Mouse (Mus musculus) lung, postnatal 0 days (tissue): ENCODE data around the gene Cxcr1. TPM values are rescaled to one million over a fixed set of nuclear protein-coding genes. Genes with fewer than 3 reads are reported as not detected.
A peak's percentile ranks its signal among the peaks of the same experiment; 100 is the strongest.

ENCODE experiments used
- ATAC-seq: fragments of 200-750 bp; cut with Nextera tagmentation; 2 replicates; pipeline ENCODE4 v1.8.0; 2017; ENCODE audit warnings: moderate library complexity
- DNase-seq: peaks from one replicate; pipeline ENCODE4 v3.0.0-alpha.2; 2016; ENCODE audit warnings: low spot score
- H3K27ac ChIP-seq: fragments of 300-500 bp; sonication (generic); 2 replicates; pipeline ENCODE4 v1.5.1; 2014; ENCODE audit warnings: antibody characterized with exemption, mild to moderate bottlenecking, low read length, mixed read lengths
- H3K27me3 ChIP-seq: fragments of 300-500 bp; sonication (generic); replicated peaks from 2 replicates; pipeline ENCODE4 v1.6.1; 2014; ENCODE audit warnings: low read length, mixed read lengths; ENCODE audit not compliant: insufficient read depth
- H3K36me3 ChIP-seq: fragments of 300-500 bp; sonication (generic); 2 replicates; pipeline ENCODE4 v1.6.1; 2014; ENCODE audit warnings: low read length, mixed read lengths; ENCODE audit not compliant: insufficient read depth
- H3K4me1 ChIP-seq: fragments of 300-500 bp; sonication (generic); 2 replicates; pipeline ENCODE4 v1.6.1; 2014; ENCODE audit warnings: antibody characterized with exemption, low read depth, low read length, mixed read lengths; ENCODE audit not compliant: insufficient read depth
- H3K4me2 ChIP-seq: fragments of 300-500 bp; sonication (generic); replicated peaks from 2 replicates; pipeline ENCODE4 v1.6.1; 2014; ENCODE audit warnings: low read depth, mild to moderate bottlenecking, low read length, moderate library complexity, mixed read lengths
- H3K4me3 ChIP-seq: fragments of 300-500 bp; sonication (generic); 2 replicates; pipeline ENCODE4 v1.5.1; 2014; ENCODE audit warnings: low read depth, low read length
- H3K9ac ChIP-seq: fragments of 300-500 bp; sonication (generic); replicated peaks from 2 replicates; pipeline ENCODE4 v1.6.1; 2014; ENCODE audit warnings: low read depth, mild to moderate bottlenecking
- H3K9me3 ChIP-seq: fragments of 300-500 bp; sonication (generic); 2 replicates; pipeline ENCODE4 v1.6.1; 2016; ENCODE audit warnings: low read length, mixed read lengths
- CTCF ChIP-seq: IDR thresholded peaks from 2 replicates; pipeline ENCODE4 v1.5.1; 2016; ENCODE audit warnings: antibody characterized with exemption, mild to moderate bottlenecking
- EP300 ChIP-seq: IDR thresholded peaks from 2 replicates; pipeline ENCODE4 v1.6.1; 2016; ENCODE audit warnings: antibody characterized with exemption, mild to moderate bottlenecking, control low read depth
- WGBS: fragments of 180-500 bp; shearing (Covaris S2); extraction: QIAGEN DNeasy Blood & Tissue Kit; methylation state at CpG from one replicate; pipeline ENCODE4 v1.1.7; 2014; 5-methylcytosine and 5-hydroxymethylcytosine counted together
- polyA plus RNA-seq: library from polyadenylated mRNA; unstranded; fragments of >200 nt; fragmentation: Nextera tagmentation; extraction: Ambion mirVana; gene quantifications from 2 replicates; pipeline ENCODE4 v1.2.1, GENCODE M21; 2015

The Cxcr1 gene
- polyA plus RNA-seq, 1 experiment from 2014 or later: not detected

- no peaks in the 10 kb centered on the region for H3K36me3 ChIP-seq
- H3K4me2 ChIP-seq: peak overlapping the region; percentile 80
- H3K4me3 ChIP-seq: peak overlapping the region; percentile 95
- H3K27ac ChIP-seq: peak overlapping the region; percentile 96; the same call in 1 of the 2 replicates
- TF ChIP-seq EP300: no peak
- no peak for TF ChIP-seq CTCF
- H3K4me1 ChIP-seq: peaks cover 16% of the 10 kb centered on the region; the same call in 1 of the 2 replicates
- H3K9me3 ChIP-seq: no peaks in the 10 kb centered on the region
- ATAC-seq (no peak), DNase-seq (peak; percentile 35)
- H3K9ac ChIP-seq: peak overlapping the region; percentile 97; the same call in 1 of the 2 replicates
- WGBS: 16% methylated on average over 5 of the region's 5 CpGs
- no peaks in the 10 kb centered on the region for H3K27me3 ChIP-seq
Measured at GRCm38 (mm10) chr1:74237671-74238070, 43.2 kb upstream of the Cxcr1 start.

GRCm38 (mm10) chr1:74236590-74237317 is 42.3 kb upstream of the Cxcr1 start:
- peak overlapping the region; percentile 95 for H3K4me3 ChIP-seq
- peak overlapping the region; percentile 96 for H3K27ac ChIP-seq
- H3K9ac ChIP-seq: peak overlapping the region; percentile 97
- TF ChIP-seq EP300 (no peak), CTCF (peak; percentile 21)
- H3K4me2 ChIP-seq: peak overlapping the region; percentile 80
- H3K4me1 ChIP-seq: peaks cover 16% of the 10 kb centered on the region; the same call in 1 of the 2 replicates
- peak; percentile 68 for DNase-seq
- H3K36me3 ChIP-seq: no peaks in the 10 kb centered on the region
- H3K9me3 ChIP-seq: no peaks in the 10 kb centered on the region
- ATAC-seq: peak; percentile 54
- no peaks in the 10 kb centered on the region for H3K27me3 ChIP-seq
- WGBS: 0% methylated on average over 36 of the region's 57 CpGs

DNA sequence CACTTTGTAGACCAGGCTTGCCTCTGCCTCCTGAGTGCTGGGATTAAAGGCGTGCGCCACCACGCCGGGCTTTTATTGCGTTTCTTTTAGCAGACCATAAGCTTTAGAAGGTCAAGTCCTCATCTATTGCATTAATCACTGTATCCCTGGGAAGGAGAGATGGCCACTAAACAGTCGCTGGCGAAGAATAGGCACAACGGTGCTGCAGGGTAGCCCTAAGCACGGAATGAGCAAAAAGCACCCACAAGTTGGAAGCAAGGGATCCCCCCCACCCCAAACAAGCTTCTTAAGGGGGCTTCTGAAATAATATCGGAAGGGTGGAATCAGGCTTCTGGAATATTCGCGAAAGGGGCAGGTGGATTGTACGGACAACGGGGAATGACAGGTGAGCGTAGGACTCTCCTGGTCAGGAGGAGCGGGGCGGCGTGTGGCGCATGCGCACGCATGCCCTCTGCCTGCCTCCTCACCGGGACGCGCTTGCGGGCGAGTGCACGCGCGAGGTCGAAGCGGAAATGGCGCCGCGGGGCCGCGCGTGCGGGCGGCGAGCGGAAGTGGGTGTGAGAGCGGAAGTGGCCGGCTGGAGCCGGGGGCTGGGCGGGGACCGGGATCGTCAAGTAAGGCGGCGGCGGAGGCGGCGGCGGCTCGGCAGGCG is 41.6 kb upstream of the Cxcr1 start, which contains the start of gene Arpc2:
Gene Arpc2, plus strand, starts transcription at position 147 of the 652 bp plus-strand sequence.
- no peaks in the 10 kb centered on the region for H3K27me3 ChIP-seq
- TF ChIP-seq CTCF: no peak
- no peak for TF ChIP-seq EP300
- H3K4me1 ChIP-seq: peaks cover 14% of the 10 kb centered on the region; the same call in 1 of the 2 replicates
- DNase-seq (peak; percentile 98), ATAC-seq (peak; percentile 95)
- H3K9ac ChIP-seq: peak within 1 kb of the TSS; percentile 97
- no peaks in the 10 kb centered on the region for H3K9me3 ChIP-seq
- peak within 1 kb of the TSS; percentile 80 for H3K4me2 ChIP-seq
- H3K27ac ChIP-seq: peak within 1 kb of the TSS; percentile 96
- peak within 1 kb of the TSS; percentile 95 for H3K4me3 ChIP-seq
- no peaks in the 10 kb centered on the region for H3K36me3 ChIP-seq
- WGBS: 6% methylated on average over 42 of the region's 55 CpGs

DNA sequence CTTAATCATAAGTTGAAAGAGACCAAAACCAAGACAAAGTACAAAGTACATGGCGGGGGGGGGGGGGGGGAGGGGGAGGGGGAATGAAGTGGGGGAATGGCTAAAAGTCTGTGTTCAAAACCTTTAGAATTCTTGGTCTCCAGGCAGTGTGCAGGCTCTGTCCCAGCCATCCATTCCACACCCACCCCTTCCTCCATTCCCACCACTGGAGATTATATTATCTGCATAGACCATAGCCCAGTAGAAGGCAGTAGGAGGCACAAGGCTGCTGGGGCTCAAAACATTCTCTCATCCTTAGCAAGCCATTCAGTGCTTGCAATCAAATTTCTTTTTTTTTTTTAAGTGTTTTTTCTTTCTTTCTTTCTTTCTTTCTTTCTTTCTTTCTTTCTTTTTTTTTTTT is 36.6 kb upstream of the Cxcr1 start:
- H3K27me3 ChIP-seq: no peaks in the 10 kb centered on the region
- no peak overlapping the region for H3K27ac ChIP-seq
- DNase-seq (no peak), ATAC-seq (no peak)
- no peak overlapping the region for H3K9ac ChIP-seq
- H3K36me3 ChIP-seq: no peaks in the 10 kb centered on the region
- no peaks in the 10 kb centered on the region for H3K4me1 ChIP-seq
- TF ChIP-seq CTCF (no peak), EP300 (no peak)
- no peaks in the 10 kb centered on the region for H3K9me3 ChIP-seq
- no peak overlapping the region for H3K4me2 ChIP-seq
- 60% methylated on average over 1 of the region's 1 CpGs for WGBS
- H3K4me3 ChIP-seq: no peak overlapping the region

GRCm38 (mm10) chr1:74229942-74230341 is 35.5 kb upstream of the Cxcr1 start:
- Histone ChIP-seq H3K9ac (no peak overlapping the region), H3K4me3 (no peak overlapping the region), H3K9me3 (no peaks in the 10 kb centered on the region), H3K27me3 (no peaks in the 10 kb centered on the region), H3K27ac (no peak overlapping the region), H3K4me1 (no peaks in the 10 kb centered on the region), H3K36me3 (no peaks in the 10 kb centered on the region), H3K4me2 (no peak overlapping the region)
- no peak for TF ChIP-seq EP300
- no peak for DNase-seq
- WGBS: 32% methylated on average over 2 of the region's 2 CpGs
- ATAC-seq: no peak

DNA sequence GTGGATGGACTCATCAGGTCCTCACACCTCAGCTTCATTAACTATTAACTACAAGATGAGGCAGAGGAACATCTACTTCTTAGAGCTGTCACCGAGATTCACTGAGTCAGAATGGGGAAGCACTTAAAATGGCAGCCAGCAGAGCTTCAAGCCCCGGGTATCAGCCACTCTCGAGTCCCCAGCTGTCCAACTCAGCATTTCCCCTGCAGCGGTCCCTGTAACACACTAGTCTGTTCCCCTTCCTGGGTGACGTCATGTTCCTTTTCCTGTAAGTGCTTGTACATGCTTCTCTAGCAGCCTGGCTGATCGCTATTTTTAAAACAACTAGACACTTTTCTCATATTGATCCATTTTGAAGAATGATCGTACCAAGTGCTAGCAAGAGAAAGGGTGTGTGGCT is 32.9 kb upstream of the Cxcr1 start:
- no peak overlapping the region for H3K4me2 ChIP-seq
- H3K27ac ChIP-seq: no peak overlapping the region
- no peak overlapping the region for H3K9ac ChIP-seq
- H3K9me3 ChIP-seq: no peaks in the 10 kb centered on the region
- H3K4me1 ChIP-seq: no peaks in the 10 kb centered on the region
- DNase-seq (peak; percentile 68), ATAC-seq (peak; percentile 71)
- H3K4me3 ChIP-seq: no peak overlapping the region
- 47% methylated on average over 7 of the region's 7 CpGs for WGBS
- H3K36me3 ChIP-seq: no peaks in the 10 kb centered on the region
- TF ChIP-seq EP300: no peak
- TF ChIP-seq CTCF: no peak
- no peaks in the 10 kb centered on the region for H3K27me3 ChIP-seq
